Mouse (Mus musculus) Patski (cell line): Measurements from ENCODE around the gene Figla. TPM values are rescaled to one million over a fixed set of nuclear protein-coding genes. Genes with fewer than 3 reads are reported as not detected.
"Not testable (repeated sequence)": the region's sequence is repeated elsewhere in the genome, so short reads cannot be mapped to it uniquely, and the experiment has no call there.

Experiments used
- ATAC-seq: fragments of 100-300 bp; one replicate; pipeline ENCODE4 v1.8.0; 2021
- CTCF ChIA-PET: fragments of 350-600 bp; sonication (Branson Sonifier 250); formaldehyde crosslinking; loops from one replicate; lab custom pipeline; 2022; ENCODE audit warnings: inconsistent platforms; lab: Charles Lee
- POLR2A ChIA-PET: fragments of 350-600 bp; sonication (Branson Sonifier 250); formaldehyde crosslinking; loops from one replicate; lab custom pipeline; 2022; ENCODE audit warnings: antibody characterized with exemption, inconsistent platforms; lab: Charles Lee
- DNase-seq: peaks from one replicate; pipeline ENCODE4 v3.0.0-alpha.2; 2011; ENCODE audit warnings: low read depth, low spot score
- H3K27me3 ChIP-seq: fragments of 371-371 bp; one replicate; pipeline ENCODE4 v1.5.1; 2021
- CTCF ChIP-seq: fragments of 100-300 bp; IDR thresholded peaks from one replicate; pipeline ENCODE4 v1.5.1; 2021
- in situ Hi-C: fragments of 300-500 bp; cut with MboI; formaldehyde crosslinking; loops from 3 replicates; pipeline ENCODE4 v1.11.1; 2018; ENCODE audit warnings: low pct_unique_long_range_greater_than_20kb, mixed read lengths
- polyA plus RNA-seq: library from polyadenylated mRNA; unstranded; gene quantifications from one replicate; pipeline ENCODE4 v1.2.3, GENCODE M21; 2021

The Figla gene
- polyA plus RNA-seq, 1 experiment from 2014 or later = not detected

- H3K27me3 ChIP-seq = peaks cover 15% of the 10 kb centered on the region
- in situ Hi-C loops = no loop called here
- POLR2A ChIA-PET = no interaction called here
- CTCF ChIA-PET = interaction anchor here (1.0 to 1.3 kb wide), 4 partner anchors 10 to 94 kb away, joined by 3 to 5 read pairs (median 4); no protein-coding TSS in a partner anchor
- no peak for ATAC-seq
- TF ChIP-seq CTCF = peak; percentile 74
- no peak for DNase-seq
These were observed 12.5 kb upstream of the Figla start for GRCm38 (mm10) chr6:86003405-86003925.

- ChIA-PET POLR2A (no interaction called here), CTCF (interaction anchor here (0.9 to 1.3 kb wide), 8 partner anchors 11 to 95 kb away, joined by 3 to 5 read pairs (median 3); no protein-coding TSS in a partner anchor)
- H3K27me3 ChIP-seq = peaks cover 15% of the 10 kb centered on the region
- in situ Hi-C loops = loop anchor here (5.0 kb wide), 1 partner anchor 177 kb away; no protein-coding TSS in a partner anchor
- TF ChIP-seq CTCF = peak; percentile 97
- ATAC-seq (peak; percentile 90), DNase-seq (peak; percentile 31)
These were observed 11.5 kb upstream of the Figla start for GRCm38 (mm10) chr6:86004271-86005148.

- ChIA-PET CTCF (interaction anchor here (2.3 kb wide), 1 partner anchor 10 kb away, joined by 7 read pairs; no protein-coding TSS in a partner anchor), POLR2A (no interaction called here)
- in situ Hi-C loops = loop anchor here (5.0 kb wide), 1 partner anchor 183 kb away; no protein-coding TSS in a partner anchor
- H3K27me3 ChIP-seq = peaks cover 18% of the 10 kb centered on the region
- DNase-seq = no peak
- no peak for ATAC-seq
- peak; percentile 91 for TF ChIP-seq CTCF
These were observed 6.0 kb upstream of the Figla start for GRCm38 (mm10) chr6:86009980-86010379.

- CTCF ChIA-PET, H3K27me3 ChIP-seq, DNase-seq, POLR2A ChIA-PET, in situ Hi-C loops: not testable (repeated sequence)
- peak; percentile 58 for ATAC-seq
These were observed 1.2 kb upstream of the Figla start for GRCm38 (mm10) chr6:86014812-86015211.

GRCm38 (mm10) chr6:86016793-86017350, 901 bp downstream of the Figla start:
- POLR2A ChIA-PET = no interaction called here

GRCm38 (mm10) chr6:86019415-86020237, 3.7 kb downstream of the Figla start:
- in situ Hi-C loops = loop anchor here (10.0 kb wide), 1 partner anchor 345 kb away; the partner anchor contains the start of gene Fam136a

More at GRCm38 (mm10) chr6:86016793-86017350, 901 bp downstream of the Figla start:
- TF ChIP-seq CTCF = no peak
- ATAC-seq = no peak
- CTCF ChIA-PET = no interaction called here
- in situ Hi-C loops = no loop called here
- peaks cover 2% of the 10 kb centered on the region for H3K27me3 ChIP-seq
- DNase-seq = no peak

GRCm38 (mm10) chr6:86020948-86021347, 5.0 kb downstream of the Figla start:
- ATAC-seq = no peak
- no peak for DNase-seq
- no peaks in the 10 kb centered on the region for H3K27me3 ChIP-seq
- no peak for TF ChIP-seq CTCF
- CTCF ChIA-PET = interaction anchor here (0.6 to 2.5 kb wide), 12 partner anchors 11 to 344 kb away, joined by 3 to 7 read pairs (median 4); no protein-coding TSS in a partner anchor
- in situ Hi-C loops = loop anchor here (10.0 kb wide), 1 partner anchor 344 kb away; the partner anchor contains the start of gene Fam136a
- POLR2A ChIA-PET = no interaction called here

More at GRCm38 (mm10) chr6:86019415-86020237, 3.7 kb downstream of the Figla start:
- TF ChIP-seq CTCF = no peak
- H3K27me3 ChIP-seq = no peaks in the 10 kb centered on the region
- ATAC-seq (no peak), DNase-seq (no peak)
- CTCF ChIA-PET = interaction anchor here (0.9 to 2.5 kb wide), 4 partner anchors 10 to 52 kb away, joined by 3 to 7 read pairs (median 3); no protein-coding TSS in a partner anchor
- POLR2A ChIA-PET = no interaction called here

- no peak for DNase-seq
- peaks cover 5% of the 10 kb centered on the region for H3K27me3 ChIP-seq
- in situ Hi-C loops = loop anchor here (10.0 kb wide), 1 partner anchor 338 kb away; the partner anchor contains the start of gene Fam136a
- ChIA-PET CTCF (no interaction called here), POLR2A (no interaction called here)
- no peak for TF ChIP-seq CTCF
- ATAC-seq = no peak
These were observed 10.8 kb downstream of the Figla start for GRCm38 (mm10) chr6:86026632-86027292.

- POLR2A ChIA-PET = no interaction called here
- CTCF ChIA-PET = no interaction called here
- no peak for ATAC-seq
- H3K27me3 ChIP-seq = peaks cover 5% of the 10 kb centered on the region
- no peak for TF ChIP-seq CTCF
- DNase-seq = no peak
- in situ Hi-C loops = loop anchor here (10.0 kb wide), 1 partner anchor 337 kb away; the partner anchor contains the start of gene Fam136a
These were observed 12.2 kb downstream of the Figla start for GRCm38 (mm10) chr6:86028150-86028549.
